Mouse (Mus musculus): Measurements from ENCODE around the gene Atp11a. TPM values are rescaled to one million over a fixed set of nuclear protein-coding genes. Genes with fewer than 3 reads are reported as not detected.

Atp11a gene
- 18.5 and 18.9 TPM in 2 replicates for polyA plus RNA-seq (2014; fragmentation: Nextera tagmentation; extraction: Ambion mirVana)

- peak; percentile 84 for ATAC-seq (replicated peaks; ENCODE audit: low FRiP score)
- Histone ChIP-seq H3K27ac (ENCODE audit: low read depth, low read length) (no peak within 1 kb of the TSS), H3K4me1 (replicated peaks; ENCODE audit: control insufficient read depth, insufficient read depth, low read length) (peaks cover 6% of the 10 kb centered on the region; the same call in 1 of the 2 replicates), H3K36me3 (ENCODE audit: control insufficient read depth, insufficient read depth, low read length) (no peaks in the 10 kb centered on the region), H3K9ac (ENCODE audit: low read length) (peak within 1 kb of the TSS; percentile 93), H3K9me3 (ENCODE audit: control insufficient read depth, low read length) (no peaks in the 10 kb centered on the region), H3K4me3 (ENCODE audit: low read depth, low read length) (peak within 1 kb of the TSS; percentile 81), H3K27me3 (ENCODE audit: control insufficient read depth, insufficient read depth, low read length) (no peaks in the 10 kb centered on the region), H3K4me2 (ENCODE audit: low read depth, low read length, severe bottlenecking) (peak within 1 kb of the TSS; percentile 85)
- WGBS: under 1% methylated on average over 47 of the region's 62 CpGs
- peak; percentile 80 for DNase-seq (ENCODE audit: low spot score)
Observed at GRCm38 (mm10) chr8:12756391-12757157, at the start of gene Atp11a. TSS of gene Atp11a (plus strand) at chr8:12757014.

DNA sequence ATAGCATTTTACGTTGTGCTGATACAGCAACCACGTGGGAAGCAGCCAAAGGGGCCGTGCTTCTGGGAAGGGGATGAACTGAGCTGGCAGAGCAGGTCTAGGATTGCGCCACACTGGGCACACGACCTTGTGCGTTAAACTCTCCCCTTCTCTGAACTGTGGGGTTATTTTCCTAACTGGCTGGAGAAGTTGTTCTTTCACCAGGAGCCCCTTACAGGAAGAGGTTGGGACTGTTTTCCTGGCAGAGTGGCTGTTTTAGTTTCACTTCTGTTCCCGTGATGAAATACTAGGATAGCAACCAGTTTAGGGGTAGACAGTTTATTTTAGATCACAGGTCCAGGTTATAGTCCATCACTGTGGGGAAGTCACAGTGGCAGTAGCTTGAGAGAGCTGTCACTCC lies 45.2 kb upstream of the Atp11a start:
- Histone ChIP-seq H3K4me3 (ENCODE audit: low read depth, low read length) (no peak overlapping the region), H3K4me1 (replicated peaks; ENCODE audit: control insufficient read depth, insufficient read depth, low read length) (no peaks in the 10 kb centered on the region), H3K27ac (ENCODE audit: low read depth, low read length) (no peak overlapping the region), H3K27me3 (ENCODE audit: control insufficient read depth, insufficient read depth, low read length) (no peaks in the 10 kb centered on the region), H3K9me3 (ENCODE audit: control insufficient read depth, low read length) (no peaks in the 10 kb centered on the region), H3K4me2 (ENCODE audit: low read depth, low read length, severe bottlenecking) (no peak overlapping the region), H3K36me3 (ENCODE audit: control insufficient read depth, insufficient read depth, low read length) (no peaks in the 10 kb centered on the region), H3K9ac (ENCODE audit: low read length) (no peak overlapping the region)
- DNase-seq (ENCODE audit: low spot score) (no peak), ATAC-seq (replicated peaks; ENCODE audit: low FRiP score) (no peak)
- WGBS: 86% methylated on average over 7 of the region's 7 CpGs

DNA sequence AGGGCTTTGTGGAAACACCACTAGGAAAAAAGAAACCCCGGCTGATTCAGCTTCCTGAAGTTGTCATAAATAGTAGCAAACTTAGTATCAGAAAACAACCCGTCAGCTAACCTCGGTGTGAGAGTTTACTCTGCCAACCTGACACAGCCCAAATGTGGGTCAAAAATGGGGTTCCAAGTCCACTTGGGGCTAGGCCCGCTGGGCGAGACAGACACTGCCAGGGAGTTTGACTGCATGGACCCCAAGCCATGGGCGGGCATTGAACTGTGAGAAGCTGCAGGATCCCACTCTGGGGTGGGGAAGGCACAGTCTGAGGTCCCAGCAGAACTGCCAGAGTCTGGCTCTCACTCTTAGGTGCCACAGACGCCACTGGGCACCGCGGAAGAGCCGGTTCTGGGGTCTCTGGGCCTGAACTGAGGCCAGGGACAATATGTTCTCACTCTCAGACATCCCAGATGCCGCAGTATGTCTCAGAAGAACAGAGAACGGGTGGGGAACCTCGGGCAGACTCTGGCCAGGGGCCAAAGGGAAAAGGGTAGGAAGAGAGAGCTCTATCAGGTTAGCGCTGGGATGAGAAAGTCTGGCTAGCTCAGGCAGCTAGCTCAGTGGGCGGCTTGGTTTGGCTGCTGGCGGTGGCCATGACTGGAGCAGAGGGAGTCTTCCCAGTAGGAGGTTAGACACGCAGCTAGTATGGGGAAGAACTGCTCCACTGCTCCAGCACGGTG lies 40.8 kb upstream of the Atp11a start:
- no peaks in the 10 kb centered on the region for H3K27me3 ChIP-seq (ENCODE audit: control insufficient read depth, insufficient read depth, low read length)
- H3K27ac ChIP-seq (ENCODE audit: low read depth, low read length): no peak overlapping the region
- no peaks in the 10 kb centered on the region for H3K36me3 ChIP-seq (ENCODE audit: control insufficient read depth, insufficient read depth, low read length)
- DNase-seq (ENCODE audit: low spot score) (no peak), ATAC-seq (replicated peaks; ENCODE audit: low FRiP score) (no peak)
- no peak overlapping the region for H3K4me2 ChIP-seq (ENCODE audit: low read depth, low read length, severe bottlenecking)
- 89% methylated on average over 18 of the region's 18 CpGs for WGBS
- no peaks in the 10 kb centered on the region for H3K9me3 ChIP-seq (ENCODE audit: control insufficient read depth, low read length)
- H3K9ac ChIP-seq (ENCODE audit: low read length): no peak overlapping the region
- 0 out of 2 replicates have a peak, but pooled peaks cover 4% of the 10 kb centered on the region for H3K4me1 ChIP-seq (replicated peaks; ENCODE audit: control insufficient read depth, insufficient read depth, low read length)
- H3K4me3 ChIP-seq (ENCODE audit: low read depth, low read length): no peak overlapping the region

DNA sequence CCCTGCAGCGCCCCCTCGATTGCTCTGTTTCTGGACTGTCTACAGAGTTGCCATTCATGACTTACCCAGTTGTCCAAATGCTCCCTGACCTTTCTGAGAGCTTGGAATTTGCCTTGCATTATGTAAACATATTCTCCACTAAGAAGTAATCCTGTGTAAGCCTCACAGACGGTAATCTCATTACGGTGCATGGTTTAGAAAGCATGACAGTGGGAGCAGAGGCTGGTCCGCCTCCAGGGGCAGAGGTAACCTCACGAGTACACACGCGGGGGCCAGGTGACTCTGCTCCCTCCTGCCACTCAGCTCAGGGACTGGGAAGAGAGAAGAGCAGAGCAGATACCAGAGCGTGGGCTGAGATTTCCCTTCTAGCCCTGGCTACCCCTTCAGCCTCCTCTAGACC lies 37.7 kb upstream of the Atp11a start:
- no peak for ATAC-seq (replicated peaks; ENCODE audit: low FRiP score)
- Histone ChIP-seq H3K27me3 (ENCODE audit: control insufficient read depth, insufficient read depth, low read length) (no peaks in the 10 kb centered on the region), H3K36me3 (ENCODE audit: control insufficient read depth, insufficient read depth, low read length) (no peaks in the 10 kb centered on the region), H3K27ac (ENCODE audit: low read depth, low read length) (no peak overlapping the region), H3K4me3 (ENCODE audit: low read depth, low read length) (no peak overlapping the region), H3K4me1 (replicated peaks; ENCODE audit: control insufficient read depth, insufficient read depth, low read length) (0 out of 2 replicates have a peak, but pooled peaks cover 4% of the 10 kb centered on the region), H3K9me3 (ENCODE audit: control insufficient read depth, low read length) (no peaks in the 10 kb centered on the region), H3K4me2 (ENCODE audit: low read depth, low read length, severe bottlenecking) (no peak overlapping the region), H3K9ac (ENCODE audit: low read length) (no peak overlapping the region)
- no peak for DNase-seq (ENCODE audit: low spot score)
- 69% methylated on average over 9 of the region's 9 CpGs for WGBS

DNA sequence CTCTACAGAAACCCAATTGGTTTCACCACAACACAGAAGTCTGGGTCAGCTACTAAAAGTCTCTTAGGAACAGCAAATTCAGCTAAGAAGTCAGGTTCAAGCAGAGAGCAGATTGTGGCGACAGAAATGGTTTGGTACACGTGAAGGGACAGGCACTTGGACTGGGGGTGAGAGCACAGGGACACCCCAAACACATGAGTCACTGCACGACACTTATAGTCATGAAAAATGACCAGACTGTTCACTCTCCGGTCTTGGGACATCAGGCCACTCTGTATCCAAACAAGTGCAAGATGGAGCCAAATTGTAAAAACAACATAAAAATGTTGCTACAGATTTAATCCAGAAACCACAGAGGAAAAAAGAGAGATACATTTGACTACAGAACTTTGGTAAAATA lies 28.2 kb upstream of the Atp11a start:
- H3K4me3 ChIP-seq (ENCODE audit: low read depth, low read length): no peak overlapping the region
- H3K27me3 ChIP-seq (ENCODE audit: control insufficient read depth, insufficient read depth, low read length): no peaks in the 10 kb centered on the region
- no peaks in the 10 kb centered on the region for H3K36me3 ChIP-seq (ENCODE audit: control insufficient read depth, insufficient read depth, low read length)
- no peak overlapping the region for H3K4me2 ChIP-seq (ENCODE audit: low read depth, low read length, severe bottlenecking)
- DNase-seq (ENCODE audit: low spot score) (no peak), ATAC-seq (replicated peaks; ENCODE audit: low FRiP score) (no peak)
- peaks cover 3% of the 10 kb centered on the region; the same call in 1 of the 2 replicates for H3K4me1 ChIP-seq (replicated peaks; ENCODE audit: control insufficient read depth, insufficient read depth, low read length)
- 81% methylated on average over 4 of the region's 4 CpGs for WGBS
- no peak overlapping the region for H3K9ac ChIP-seq (ENCODE audit: low read length)
- no peak overlapping the region for H3K27ac ChIP-seq (ENCODE audit: low read depth, low read length)
- no peaks in the 10 kb centered on the region for H3K9me3 ChIP-seq (ENCODE audit: control insufficient read depth, low read length)

GRCm38 (mm10) chr8:12730780-12731179 lies 26.0 kb upstream of the Atp11a start:
- Histone ChIP-seq H3K27ac (ENCODE audit: low read depth, low read length) (peak overlapping the region; percentile 38; the same call in 1 of the 2 replicates), H3K4me2 (ENCODE audit: low read depth, low read length, severe bottlenecking) (no peak overlapping the region), H3K4me3 (ENCODE audit: low read depth, low read length) (no peak overlapping the region), H3K27me3 (ENCODE audit: control insufficient read depth, insufficient read depth, low read length) (no peaks in the 10 kb centered on the region), H3K36me3 (ENCODE audit: control insufficient read depth, insufficient read depth, low read length) (no peaks in the 10 kb centered on the region), H3K4me1 (replicated peaks; ENCODE audit: control insufficient read depth, insufficient read depth, low read length) (peaks cover 3% of the 10 kb centered on the region; the same call in 1 of the 2 replicates), H3K9me3 (ENCODE audit: control insufficient read depth, low read length) (no peaks in the 10 kb centered on the region), H3K9ac (ENCODE audit: low read length) (no peak overlapping the region)
- 25% methylated on average over 5 of the region's 5 CpGs for WGBS
- ATAC-seq (replicated peaks; ENCODE audit: low FRiP score): peak; percentile 94
- DNase-seq (ENCODE audit: low spot score): peak; percentile 85

DNA sequence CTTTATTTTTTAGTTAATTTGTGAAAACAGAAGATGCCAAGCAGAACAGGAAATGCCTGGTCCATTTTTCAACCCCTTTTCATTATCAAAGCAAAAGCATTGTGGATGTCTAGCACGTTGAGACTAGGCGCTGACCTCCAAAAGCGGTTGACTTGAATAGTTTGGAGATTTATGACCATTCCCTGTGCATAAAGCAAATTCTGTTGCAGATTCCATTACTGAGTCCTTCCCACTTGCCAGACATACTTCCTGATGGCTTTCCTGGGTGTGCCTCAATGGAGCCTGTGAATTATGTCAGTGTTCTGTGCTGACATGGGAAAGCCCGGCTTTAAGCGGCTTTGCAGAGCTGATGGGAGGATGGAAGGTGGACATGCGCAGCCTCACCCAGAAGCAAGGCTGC lies 24.4 kb upstream of the Atp11a start:
- WGBS: 95% methylated on average over 6 of the region's 6 CpGs

GRCm38 (mm10) chr8:12739113-12739512 lies 17.7 kb upstream of the Atp11a start:
- no peak for ATAC-seq (replicated peaks; ENCODE audit: low FRiP score)
- no peaks in the 10 kb centered on the region for H3K36me3 ChIP-seq (ENCODE audit: control insufficient read depth, insufficient read depth, low read length)
- H3K9ac ChIP-seq (ENCODE audit: low read length): no peak overlapping the region
- H3K4me1 ChIP-seq (replicated peaks; ENCODE audit: control insufficient read depth, insufficient read depth, low read length): no peaks in the 10 kb centered on the region
- WGBS: 91% methylated on average over 9 of the region's 9 CpGs
- H3K4me3 ChIP-seq (ENCODE audit: low read depth, low read length): no peak overlapping the region
- no peaks in the 10 kb centered on the region for H3K9me3 ChIP-seq (ENCODE audit: control insufficient read depth, low read length)
- no peak for DNase-seq (ENCODE audit: low spot score)
- H3K27me3 ChIP-seq (ENCODE audit: control insufficient read depth, insufficient read depth, low read length): no peaks in the 10 kb centered on the region
- no peak overlapping the region for H3K4me2 ChIP-seq (ENCODE audit: low read depth, low read length, severe bottlenecking)
- no peak overlapping the region for H3K27ac ChIP-seq (ENCODE audit: low read depth, low read length)

More for the DNA sequence above, 24.4 kb upstream of the Atp11a start:
- no peak overlapping the region for H3K9ac ChIP-seq (ENCODE audit: low read length)
- no peaks in the 10 kb centered on the region for H3K9me3 ChIP-seq (ENCODE audit: control insufficient read depth, low read length)
- no peak overlapping the region for H3K4me3 ChIP-seq (ENCODE audit: low read depth, low read length)
- ATAC-seq (replicated peaks; ENCODE audit: low FRiP score) (no peak), DNase-seq (ENCODE audit: low spot score) (no peak)
- H3K4me1 ChIP-seq (replicated peaks; ENCODE audit: control insufficient read depth, insufficient read depth, low read length): peaks cover 3% of the 10 kb centered on the region; the same call in 1 of the 2 replicates
- H3K4me2 ChIP-seq (ENCODE audit: low read depth, low read length, severe bottlenecking): no peak overlapping the region
- H3K27me3 ChIP-seq (ENCODE audit: control insufficient read depth, insufficient read depth, low read length): no peaks in the 10 kb centered on the region
- no peak overlapping the region for H3K27ac ChIP-seq (ENCODE audit: low read depth, low read length)
- H3K36me3 ChIP-seq (ENCODE audit: control insufficient read depth, insufficient read depth, low read length): no peaks in the 10 kb centered on the region
